Mouse (Mus musculus): ENCODE data around the gene Zfhx2.

- TF ChIP-seq CTCF (IDR thresholded peaks at IDR 0.05; ENCODE audit: control insufficient read depth, insufficient read depth, insufficient replicate concordance, low read depth, low read length) (peak; percentile 86), POLR2A (IDR thresholded peaks at IDR 0.05; ENCODE audit: control insufficient read depth, low read depth, low read length) (no peak)
Observed at GRCm38 (mm10) chr14:55079214-55079970, 12.7 kb downstream of the Zfhx2 start.
